Mouse (Mus musculus) 3T3-L1 (cell line): ENCODE measurements around the gene A330070K13Rik.

Experiments
- DNase-seq: peaks from one replicate; pipeline ENCODE4 v3.0.0-alpha.2; 2015; ENCODE audit warnings: low read depth, low spot score

The A330070K13Rik gene

GRCm38 (mm10) chr5:130384222-130384912 is at the start of gene A330070K13Rik:
Gene A330070K13Rik, minus strand, starts transcription at chr5:130384631.
- no peak for DNase-seq

- no peak for DNase-seq
Measured at GRCm38 (mm10) chr5:130411516-130411915, 27.1 kb upstream of the A330070K13Rik start.

- DNase-seq, result no peak
Measured at GRCm38 (mm10) chr5:130409706-130410105, 25.3 kb upstream of the A330070K13Rik start.

GRCm38 (mm10) chr5:130405201-130405600 is 20.8 kb upstream of the A330070K13Rik start:
- peak; percentile 64 for DNase-seq

GRCm38 (mm10) chr5:130400136-130400917 is 15.9 kb upstream of the A330070K13Rik start:
- DNase-seq, result no peak

GRCm38 (mm10) chr5:130395142-130395541 is 10.7 kb upstream of the A330070K13Rik start:
- no peak for DNase-seq

- no peak for DNase-seq
Measured at GRCm38 (mm10) chr5:130394386-130394785, 10.0 kb upstream of the A330070K13Rik start.

GRCm38 (mm10) chr5:130393618-130394355 is 9.4 kb upstream of the A330070K13Rik start:
- DNase-seq, result no peak

- DNase-seq, result no peak
Measured at GRCm38 (mm10) chr5:130386418-130386817, 2.0 kb upstream of the A330070K13Rik start.

GRCm38 (mm10) chr5:130375411-130375810 is 9.0 kb downstream of the A330070K13Rik start:
- no peak for DNase-seq

- no peak for DNase-seq
Measured at GRCm38 (mm10) chr5:130369237-130369636, 15.2 kb downstream of the A330070K13Rik start, which contains the start of gene Caln1. Gene Caln1, plus strand, starts transcription at chr5:130369455.

- DNase-seq, result no peak
Measured at GRCm38 (mm10) chr5:130368236-130368635, 16.2 kb downstream of the A330070K13Rik start.

GRCm38 (mm10) chr5:130363773-130364172 is 20.7 kb downstream of the A330070K13Rik start:
- DNase-seq, result peak; percentile 30

- DNase-seq, result no peak
Measured at GRCm38 (mm10) chr5:130363111-130363510, 21.3 kb downstream of the A330070K13Rik start.

GRCm38 (mm10) chr5:130355223-130355622 is 29.2 kb downstream of the A330070K13Rik start:
- peak; percentile 12 for DNase-seq

GRCm38 (mm10) chr5:130345871-130346270 is 38.6 kb downstream of the A330070K13Rik start:
- DNase-seq, result peak; percentile 43

GRCm38 (mm10) chr5:130344999-130345398 is 39.4 kb downstream of the A330070K13Rik start:
- no peak for DNase-seq

- no peak for DNase-seq
Measured at GRCm38 (mm10) chr5:130340656-130341055, 43.8 kb downstream of the A330070K13Rik start.

GRCm38 (mm10) chr5:130335462-130335861 is 49.0 kb downstream of the A330070K13Rik start:
- DNase-seq, result peak; percentile 37

- DNase-seq, result no peak
Measured at GRCm38 (mm10) chr5:130333971-130334370, 50.5 kb downstream of the A330070K13Rik start.

- DNase-seq, result no peak
Measured at GRCm38 (mm10) chr5:130333566-130333965, 50.9 kb downstream of the A330070K13Rik start.

- DNase-seq, result no peak
Measured at GRCm38 (mm10) chr5:130331206-130331605, 53.2 kb downstream of the A330070K13Rik start.
